In genomic region chr1:75560206-75560913, GRCm38 (mm10) we compare ENCODE assay signal across 8 mouse cellular contexts. TPM values are rescaled to one million over a fixed set of nuclear protein-coding genes. Genes with fewer than 3 reads are reported as not detected.
DNase-seq lines count a peak whose midpoint lies in the region; ATAC-seq lines count a peak whose summit lies in the region.

No protein-coding gene starts in this region.

- peaks cover 6% of the 10 kb centered on the region for H3K4me1 ChIP-seq in intestine, embryonic 16.5 days (ENCODE audit: control insufficient read depth, insufficient read depth, low read length)
- H3K4me1 ChIP-seq in intestine, embryonic 15.5 days (replicated peaks): peaks cover 10% of the 10 kb centered on the region
- H3K4me1 ChIP-seq in embryonic facial prominence, embryonic 13.5 days: peaks cover 20% of the 10 kb centered on the region
- peaks cover 8% of the 10 kb centered on the region for H3K4me1 ChIP-seq in midbrain, embryonic 16.5 days (ENCODE audit: control insufficient read depth, insufficient read depth, low read length)

- no peaks in the 10 kb centered on the region for H3K27me3 ChIP-seq in intestine, embryonic 16.5 days (replicated peaks; ENCODE audit: control insufficient read depth, insufficient read depth, low read length)
- H3K27me3 ChIP-seq in intestine, embryonic 15.5 days (replicated peaks): no peaks in the 10 kb centered on the region
- H3K27me3 ChIP-seq in embryonic facial prominence, embryonic 13.5 days: no peaks in the 10 kb centered on the region
- no peaks in the 10 kb centered on the region for H3K27me3 ChIP-seq in midbrain, embryonic 16.5 days (ENCODE audit: control insufficient read depth, insufficient read depth, low read depth, low read length)

- peak; percentile 42 for DNase-seq in cerebellum, adult 9-11 months
- DNase-seq in cerebellum, adult 9-10 months: no peak
- DNase-seq in ovary, postnatal 36 days (ENCODE audit: low spot score): no peak
- no peak for DNase-seq in gastrocnemius, postnatal 25 days

- H3K27ac ChIP-seq in intestine, embryonic 16.5 days (ENCODE audit: low read length): no peak overlapping the region
- H3K27ac ChIP-seq in intestine, embryonic 15.5 days: no peak overlapping the region
- no peak overlapping the region for H3K27ac ChIP-seq in embryonic facial prominence, embryonic 13.5 days
- 0 out of 2 replicates have a peak overlapping the region, but pooled peaks have one; percentile 7 for H3K27ac ChIP-seq in midbrain, embryonic 16.5 days (ENCODE audit: low read length)

- H3K9ac ChIP-seq in intestine, embryonic 16.5 days (ENCODE audit: low read depth, low read length): peak overlapping the region; percentile 40; the same call in 1 of the 2 replicates
- H3K9ac ChIP-seq in intestine, embryonic 15.5 days: no peak overlapping the region
- peak overlapping the region; percentile 55; the same call in 1 of the 2 replicates for H3K9ac ChIP-seq in embryonic facial prominence, embryonic 13.5 days
- H3K9ac ChIP-seq in midbrain, embryonic 16.5 days (ENCODE audit: low read depth, low read length): no peak overlapping the region

- no peak for ATAC-seq in intestine, embryonic 16.5 days
- no peak for ATAC-seq in intestine, embryonic 15.5 days
- no peak for ATAC-seq in embryonic facial prominence, embryonic 13.5 days (ENCODE audit: insufficient number of reproducible peaks, insufficient read depth, low FRiP score, low TSS enrichment, low read depth)
- peak; percentile 27; the same call in 1 of the 2 replicates for ATAC-seq in midbrain, embryonic 16.5 days

- H3K4me3 ChIP-seq in intestine, embryonic 16.5 days (ENCODE audit: low read length): no peak overlapping the region
- H3K4me3 ChIP-seq in intestine, embryonic 15.5 days (replicated peaks): no peak overlapping the region
- H3K4me3 ChIP-seq in embryonic facial prominence, embryonic 13.5 days: no peak overlapping the region
- H3K4me3 ChIP-seq in midbrain, embryonic 16.5 days (ENCODE audit: low read depth, low read length): no peak overlapping the region

- peaks cover 6% of the 10 kb centered on the region; the same call in 1 of the 2 replicates for H3K9me3 ChIP-seq in intestine, embryonic 16.5 days (ENCODE audit: control insufficient read depth, low read length)
- H3K9me3 ChIP-seq in intestine, embryonic 15.5 days: no peaks in the 10 kb centered on the region
- H3K9me3 ChIP-seq in embryonic facial prominence, embryonic 13.5 days: peaks cover 3% of the 10 kb centered on the region; the same call in 1 of the 2 replicates
- H3K9me3 ChIP-seq in midbrain, embryonic 16.5 days (replicated peaks; ENCODE audit: control insufficient read depth, low read length, poor library complexity, severe bottlenecking): 0 out of 2 replicates have a peak, but pooled peaks cover 3% of the 10 kb centered on the region

- H3K36me3 ChIP-seq in intestine, embryonic 16.5 days (ENCODE audit: control insufficient read depth, insufficient read depth, low read length): no peaks in the 10 kb centered on the region
- no peaks in the 10 kb centered on the region for H3K36me3 ChIP-seq in intestine, embryonic 15.5 days
- H3K36me3 ChIP-seq in embryonic facial prominence, embryonic 13.5 days: peaks cover 29% of the 10 kb centered on the region
- H3K36me3 ChIP-seq in midbrain, embryonic 16.5 days (ENCODE audit: control insufficient read depth, insufficient read depth, low read length): peaks cover 8% of the 10 kb centered on the region

- 80% methylated on average over 12 of the region's 12 CpGs for WGBS in intestine, embryonic 16.5 days
- WGBS in intestine, embryonic 15.5 days: 79% methylated on average over 12 of the region's 12 CpGs
- WGBS in embryonic facial prominence, embryonic 13.5 days: 82% methylated on average over 12 of the region's 12 CpGs
- 78% methylated on average over 12 of the region's 12 CpGs for WGBS in midbrain, embryonic 16.5 days

- no peak overlapping the region for H3K4me2 ChIP-seq in intestine, embryonic 16.5 days (ENCODE audit: low read depth, low read length)
- H3K4me2 ChIP-seq in intestine, embryonic 15.5 days (replicated peaks): no peak overlapping the region
- no peak overlapping the region for H3K4me2 ChIP-seq in embryonic facial prominence, embryonic 13.5 days
- no peak overlapping the region for H3K4me2 ChIP-seq in midbrain, embryonic 16.5 days (ENCODE audit: low read length)

RNA-seq across cellular contexts. Expression of gene Slc4a3, which starts 14.3 kb away (rescaled TPM):
- polyA plus RNA-seq in intestine, embryonic 16.5 days (2015; fragmentation: Nextera tagmentation; extraction: Ambion mirVana): 7.6 and 9.8 TPM in 2 replicates
- polyA plus RNA-seq in intestine, embryonic 15.5 days (2015; fragmentation: Nextera tagmentation; extraction: Ambion mirVana): 13.4 and 14.1 TPM in 2 replicates
- polyA plus RNA-seq in embryonic facial prominence, embryonic 13.5 days (2015; fragmentation: Nextera tagmentation; extraction: Ambion mirVana): 27.0 and 37.1 TPM in 2 replicates
- polyA plus RNA-seq in midbrain, embryonic 16.5 days (2015; fragmentation: Nextera tagmentation; extraction: Ambion mirVana): 78.6 and 83.0 TPM in 2 replicates
- total RNA-seq in gastrocnemius, postnatal 25 days (2021): 1 to 10 TPM; 4.3 to 5.0 TPM

RNA-seq across cellular contexts. Expression of gene Stk11ip, which starts 39.0 kb away (rescaled TPM):
- 16.6 and 17.8 TPM in 2 replicates for polyA plus RNA-seq in intestine, embryonic 16.5 days (2015; fragmentation: Nextera tagmentation; extraction: Ambion mirVana)
- 18.2 and 18.9 TPM in 2 replicates for polyA plus RNA-seq in intestine, embryonic 15.5 days (2015; fragmentation: Nextera tagmentation; extraction: Ambion mirVana)
- 22.0 and 22.5 TPM in 2 replicates for polyA plus RNA-seq in embryonic facial prominence, embryonic 13.5 days (2015; fragmentation: Nextera tagmentation; extraction: Ambion mirVana)
- polyA plus RNA-seq in midbrain, embryonic 16.5 days (2015; fragmentation: Nextera tagmentation; extraction: Ambion mirVana): 23.2 and 25.9 TPM in 2 replicates
- total RNA-seq in gastrocnemius, postnatal 25 days (2021): 1 to 10 TPM; 5.3 to 5.6 TPM

RNA-seq across cellular contexts. Expression of gene Inha, which starts 53.5 kb away (rescaled TPM):
- 6.6 and 7.3 TPM in 2 replicates for polyA plus RNA-seq in intestine, embryonic 16.5 days (2015; fragmentation: Nextera tagmentation; extraction: Ambion mirVana)
- 5.2 and 8.9 TPM in 2 replicates for polyA plus RNA-seq in intestine, embryonic 15.5 days (2015; fragmentation: Nextera tagmentation; extraction: Ambion mirVana)
- polyA plus RNA-seq in embryonic facial prominence, embryonic 13.5 days (2015; fragmentation: Nextera tagmentation; extraction: Ambion mirVana): 12.3 and 13.2 TPM in 2 replicates
- polyA plus RNA-seq in midbrain, embryonic 16.5 days (2015; fragmentation: Nextera tagmentation; extraction: Ambion mirVana): 19.7 and 21.2 TPM in 2 replicates
- 1 to 10 TPM; 3.8 to 4.1 TPM for total RNA-seq in gastrocnemius, postnatal 25 days (2021)

RNA-seq across cellular contexts. Expression of gene Obsl1, which starts 54.1 kb away (rescaled TPM):
- polyA plus RNA-seq in intestine, embryonic 16.5 days (2015; fragmentation: Nextera tagmentation; extraction: Ambion mirVana): 38.7 and 42.7 TPM in 2 replicates
- polyA plus RNA-seq in intestine, embryonic 15.5 days (2015; fragmentation: Nextera tagmentation; extraction: Ambion mirVana): 70.3 and 70.5 TPM in 2 replicates
- polyA plus RNA-seq in embryonic facial prominence, embryonic 13.5 days (2015; fragmentation: Nextera tagmentation; extraction: Ambion mirVana): 62.3 and 67.1 TPM in 2 replicates
- polyA plus RNA-seq in midbrain, embryonic 16.5 days (2015; fragmentation: Nextera tagmentation; extraction: Ambion mirVana): 23.1 and 24.2 TPM in 2 replicates
- total RNA-seq in gastrocnemius, postnatal 25 days (2021): 10 to 100 TPM; 37.7 to 52.8 TPM

Comparison
In these comparisons a context has a peak if more than half of its experiments do, and no peak if none do; other contexts are left out.
1. H3K9ac ChIP-seq: peak in intestine, embryonic 16.5 days (single experiment) and embryonic facial prominence, embryonic 13.5 days (single experiment); none in intestine, embryonic 15.5 days (single experiment) and midbrain, embryonic 16.5 days (single experiment).